Mouse (Mus musculus): ENCODE results near the gene Fetub.

Fetub gene

DNA sequence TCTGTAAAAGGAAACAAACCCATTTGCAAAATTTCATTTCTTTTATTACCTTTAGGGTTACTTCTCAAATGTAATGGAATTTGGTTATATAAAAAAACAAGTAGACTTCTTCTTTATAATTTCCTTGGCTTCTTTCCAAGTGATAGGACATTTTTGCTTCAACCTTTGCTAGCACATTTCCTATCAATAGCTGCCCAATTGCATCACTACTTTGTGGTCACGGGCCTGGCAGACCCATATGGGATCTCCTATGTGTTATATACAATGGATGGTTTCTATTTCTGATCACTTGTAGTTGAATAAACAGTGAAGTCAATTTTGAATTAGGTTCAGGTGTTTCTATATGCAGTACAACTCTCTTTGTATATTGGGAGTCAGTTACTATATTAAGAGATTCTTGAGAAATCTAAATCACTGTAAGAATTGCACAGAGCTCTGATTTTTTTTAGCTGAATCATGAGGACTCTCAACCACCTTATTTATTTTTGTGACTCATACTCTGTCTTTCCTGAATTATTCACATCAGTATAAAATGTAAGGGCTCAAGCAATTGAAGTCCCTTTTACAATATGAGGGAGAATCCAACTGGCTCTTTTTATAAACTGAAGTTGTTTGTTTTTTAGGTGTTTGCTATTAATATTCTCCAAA lies 49.4 kb downstream of the Fetub start:
- DNase-seq, result no peak

Measured in lung, postnatal 36 days (tissue).